Mouse (Mus musculus): ENCODE data around the gene Limd2.

Limd2 gene

GRCm38 (mm10) chr11:106173228-106173627 lies 12.6 kb upstream of the Limd2 start:
- no peak for DNase-seq (ENCODE audit: low read depth, low spot score)

- no peak for DNase-seq (ENCODE audit: low read depth, low spot score)
Measured at GRCm38 (mm10) chr11:106170807-106171206, 10.1 kb upstream of the Limd2 start.

- no peak for DNase-seq (ENCODE audit: low read depth, low spot score)
Measured at GRCm38 (mm10) chr11:106167435-106167834, 6.8 kb upstream of the Limd2 start.

GRCm38 (mm10) chr11:106164601-106165180 lies 4.0 kb upstream of the Limd2 start:
- DNase-seq (ENCODE audit: low read depth, low spot score), result no peak

GRCm38 (mm10) chr11:106163546-106163945 lies 2.9 kb upstream of the Limd2 start:
- no peak for DNase-seq (ENCODE audit: low read depth, low spot score)

- DNase-seq (ENCODE audit: low read depth, low spot score), result no peak
Measured at GRCm38 (mm10) chr11:106162237-106162636, 1.6 kb upstream of the Limd2 start.

GRCm38 (mm10) chr11:106159921-106160840 lies 479 bp downstream of the Limd2 start:
- DNase-seq (ENCODE audit: low read depth, low spot score), result peak; percentile 38

GRCm38 (mm10) chr11:106159216-106159920 lies 1.3 kb downstream of the Limd2 start:
- DNase-seq (ENCODE audit: low read depth, low spot score), result no peak

- no peak for DNase-seq (ENCODE audit: low read depth, low spot score)
Measured at GRCm38 (mm10) chr11:106158930-106159215, 1.8 kb downstream of the Limd2 start.

- no peak for DNase-seq (ENCODE audit: low read depth, low spot score)
Measured at GRCm38 (mm10) chr11:106158081-106158929, 2.4 kb downstream of the Limd2 start.

- DNase-seq (ENCODE audit: low read depth, low spot score), result no peak
Measured at GRCm38 (mm10) chr11:106157154-106157553, 3.5 kb downstream of the Limd2 start.

GRCm38 (mm10) chr11:106156257-106156656 lies 4.4 kb downstream of the Limd2 start:
- no peak for DNase-seq (ENCODE audit: low read depth, low spot score)

- no peak for DNase-seq (ENCODE audit: low read depth, low spot score)
Measured at GRCm38 (mm10) chr11:106155761-106156160, 4.9 kb downstream of the Limd2 start.

- no peak for DNase-seq (ENCODE audit: low read depth, low spot score)
Measured at GRCm38 (mm10) chr11:106154770-106155169, 5.9 kb downstream of the Limd2 start.

GRCm38 (mm10) chr11:106154091-106154490 lies 6.6 kb downstream of the Limd2 start:
- DNase-seq (ENCODE audit: low read depth, low spot score), result no peak

- DNase-seq (ENCODE audit: low read depth, low spot score), result no peak
Measured at GRCm38 (mm10) chr11:106152132-106152531, 8.5 kb downstream of the Limd2 start.

- no peak for DNase-seq (ENCODE audit: low read depth, low spot score)
Measured at GRCm38 (mm10) chr11:106151219-106151618, 9.4 kb downstream of the Limd2 start.

GRCm38 (mm10) chr11:106134580-106135528 lies 25.8 kb downstream of the Limd2 start:
- DNase-seq (ENCODE audit: low read depth, low spot score), result no peak

- no peak for DNase-seq (ENCODE audit: low read depth, low spot score)
Measured at GRCm38 (mm10) chr11:106132516-106132915, 28.1 kb downstream of the Limd2 start.

GRCm38 (mm10) chr11:106129477-106129876 lies 31.2 kb downstream of the Limd2 start:
- no peak for DNase-seq (ENCODE audit: low read depth, low spot score)

Measured in WW6 (cell line).